22 mouse cellular contexts compared by ENCODE assay signal in the genomic region with DNA sequence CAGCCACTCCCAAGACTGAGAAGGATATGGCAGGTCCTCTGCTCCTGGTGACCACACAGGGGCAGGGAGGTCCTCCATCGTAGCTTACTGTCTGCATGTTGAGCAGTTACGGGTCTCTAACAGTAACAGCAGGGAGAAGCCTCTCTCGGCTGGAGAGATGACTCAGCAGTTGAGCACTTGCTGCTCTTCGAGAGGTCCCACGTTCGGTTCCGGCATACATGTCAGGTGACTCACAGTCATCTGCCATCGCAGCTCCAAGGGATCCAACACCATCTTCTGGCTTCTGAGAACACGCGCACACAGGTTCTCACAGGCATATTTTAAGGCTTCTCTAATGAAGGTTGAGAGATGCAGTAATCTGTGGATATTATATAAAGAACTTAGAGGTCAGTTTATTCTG. TPM values are rescaled to one million over a fixed set of nuclear protein-coding genes. Genes with fewer than 3 reads are reported as not detected.
DNase-seq lines count a peak whose midpoint lies in the region; ATAC-seq lines count a peak whose summit lies in the region.
"Had no signal": no experiment of that assay in that cellular context is flagged by ENCODE, and none has a peak within 500 bp of the region (broad histone marks: within the 10 kb centered on the region; RNA-seq: fewer than 3 reads in every experiment).

No protein-coding gene starts in this region.

- no peaks in the 10 kb centered on the region for H3K27me3 ChIP-seq in heart, embryonic 10.5 days (ENCODE audit: insufficient read depth, poor library complexity, severe bottlenecking)
- no peaks in the 10 kb centered on the region for H3K27me3 ChIP-seq in liver, embryonic 13.5 days
- H3K27me3 ChIP-seq in midbrain, embryonic 13.5 days = no peaks in the 10 kb centered on the region
- no peaks in the 10 kb centered on the region for H3K27me3 ChIP-seq in forebrain, embryonic 16.5 days (replicated peaks; ENCODE audit: control insufficient read depth, insufficient read depth, low read length)
- H3K27me3 ChIP-seq: embryonic facial prominence, embryonic 12.5 days had no signal

- 0 out of 2 replicates have a peak overlapping the region, but pooled peaks have one; percentile 17 for H3K4me2 ChIP-seq in liver, embryonic 13.5 days
- H3K4me2 ChIP-seq in midbrain, embryonic 13.5 days (replicated peaks) = no peak overlapping the region
- H3K4me2 ChIP-seq in forebrain, embryonic 16.5 days (ENCODE audit: low read length) = no peak overlapping the region
- H3K4me2 ChIP-seq: embryonic facial prominence, embryonic 12.5 days; heart, embryonic 11.5 days had no signal

- ATAC-seq in liver, embryonic 13.5 days (ENCODE audit: low read depth) = peak; percentile 30
- ATAC-seq in midbrain, embryonic 13.5 days = no peak
- no peak for ATAC-seq in forebrain, embryonic 16.5 days
- ATAC-seq: hindbrain, postnatal 0 days had no signal

- peak overlapping the region; percentile 53; the same call in 1 of the 2 replicates for H3K27ac ChIP-seq in heart, embryonic 10.5 days
- H3K27ac ChIP-seq in liver, embryonic 13.5 days = peak overlapping the region; percentile 2
- no peak overlapping the region for H3K27ac ChIP-seq in midbrain, embryonic 13.5 days
- H3K27ac ChIP-seq in forebrain, embryonic 16.5 days (ENCODE audit: low read length) = no peak overlapping the region
- H3K27ac ChIP-seq: embryonic facial prominence, embryonic 12.5 days; forebrain, embryonic 10.5 days; hindbrain, postnatal 0 days; kidney, postnatal 0 days; layer of hippocampus, adult 2 months had no signal

- DNase-seq in heart, embryonic 10.5 days (ENCODE audit: low spot score) = no peak
- no peak for DNase-seq in heart, adult 18-20 months
- peak; percentile 59 for DNase-seq in ZHBTc4 (ENCODE audit: low read depth, low spot score)
- DNase-seq in liver, embryonic 13.5 days = peak; percentile 28
- no peak for DNase-seq in retina, embryonic 14.5 days (ENCODE audit: low spot score)
- no peak for DNase-seq in left cerebral cortex, postnatal 4 days
- DNase-seq: cerebellum, adult 2 months; gastrocnemius, postnatal 14 days; heart, postnatal 14 days; kidney, adult 11 months; lung, adult 18-20 months; lung, postnatal 4 days; right cerebral cortex, postnatal 14 days had no signal

- no peaks in the 10 kb centered on the region for H3K9me3 ChIP-seq in heart, embryonic 10.5 days
- no peaks in the 10 kb centered on the region for H3K9me3 ChIP-seq in liver, embryonic 13.5 days (replicated peaks)
- H3K9me3 ChIP-seq in midbrain, embryonic 13.5 days = no peaks in the 10 kb centered on the region
- H3K9me3 ChIP-seq in forebrain, embryonic 16.5 days (ENCODE audit: control insufficient read depth, low read length) = no peaks in the 10 kb centered on the region
- H3K9me3 ChIP-seq: embryonic facial prominence, embryonic 12.5 days; forebrain, embryonic 10.5 days had no signal

- peaks cover 14% of the 10 kb centered on the region for H3K4me1 ChIP-seq in heart, embryonic 10.5 days
- peaks cover 29% of the 10 kb centered on the region for H3K4me1 ChIP-seq in liver, embryonic 13.5 days (replicated peaks)
- no peaks in the 10 kb centered on the region for H3K4me1 ChIP-seq in midbrain, embryonic 13.5 days (replicated peaks)
- no peaks in the 10 kb centered on the region for H3K4me1 ChIP-seq in forebrain, embryonic 16.5 days (replicated peaks; ENCODE audit: control insufficient read depth, insufficient read depth, low read length)
- H3K4me1 ChIP-seq: embryonic facial prominence, embryonic 12.5 days; forebrain, embryonic 10.5 days had no signal

- 70% methylated on average over 10 of the region's 10 CpGs for WGBS in heart, embryonic 10.5 days
- 31% methylated on average over 10 of the region's 10 CpGs for WGBS in liver, embryonic 13.5 days (ENCODE audit: insufficient replicate concordance)
- WGBS in midbrain, embryonic 13.5 days = 88% methylated on average over 10 of the region's 10 CpGs
- WGBS in forebrain, embryonic 16.5 days = 88% methylated on average over 10 of the region's 10 CpGs

- intact Hi-C loops in left cerebral cortex, postnatal 4 days (cut with DNase I) = no loop called here

- no peak overlapping the region for H3K4me3 ChIP-seq in heart, embryonic 10.5 days
- no peak overlapping the region for H3K4me3 ChIP-seq in liver, embryonic 13.5 days (replicated peaks)
- no peak overlapping the region for H3K4me3 ChIP-seq in midbrain, embryonic 13.5 days (replicated peaks)
- no peak overlapping the region for H3K4me3 ChIP-seq in forebrain, embryonic 16.5 days (replicated peaks; ENCODE audit: low read length)
- H3K4me3 ChIP-seq: embryonic facial prominence, embryonic 12.5 days; forebrain, embryonic 10.5 days; layer of hippocampus, adult 2 months had no signal

- H3K9ac ChIP-seq in liver, embryonic 13.5 days = no peak overlapping the region
- no peak overlapping the region for H3K9ac ChIP-seq in midbrain, embryonic 13.5 days (replicated peaks)
- no peak overlapping the region for H3K9ac ChIP-seq in forebrain, embryonic 16.5 days (replicated peaks; ENCODE audit: low read depth, low read length)
- H3K9ac ChIP-seq: embryonic facial prominence, embryonic 12.5 days had no signal

- no peaks in the 10 kb centered on the region for H3K36me3 ChIP-seq in heart, embryonic 10.5 days
- H3K36me3 ChIP-seq in liver, embryonic 13.5 days = no peaks in the 10 kb centered on the region
- no peaks in the 10 kb centered on the region for H3K36me3 ChIP-seq in midbrain, embryonic 13.5 days
- no peaks in the 10 kb centered on the region for H3K36me3 ChIP-seq in forebrain, embryonic 16.5 days (ENCODE audit: control insufficient read depth, insufficient read depth)
- H3K36me3 ChIP-seq: embryonic facial prominence, embryonic 12.5 days; forebrain, embryonic 10.5 days; G1E had no signal

RNA-seq across cellular contexts. Expression of gene Vwf, which starts 6.4 kb away (rescaled TPM):
- polyA plus RNA-seq in heart, embryonic 10.5 days (2016; fragmentation: Nextera tagmentation; extraction: Ambion mirVana) = 22.1 and 26.0 TPM in 2 replicates
- total RNA-seq in heart, adult 18-20 months (2021) = 100 to 1,000 TPM in 1 of 2 experiments, 10 to 100 TPM in 1; 78.4 to 104 TPM
- 12.7 and 13.3 TPM in 2 replicates for polyA plus RNA-seq in liver, embryonic 13.5 days (2015; fragmentation: Nextera tagmentation; extraction: Ambion mirVana)
- 10 to 100 TPM; 24.1 to 28.2 TPM for total RNA-seq in left cerebral cortex, postnatal 4 days (2021)
- polyA plus RNA-seq in midbrain, embryonic 13.5 days (2015; fragmentation: Nextera tagmentation; extraction: Ambion mirVana) = 6.2 and 8.4 TPM in 2 replicates
- polyA plus RNA-seq in forebrain, embryonic 16.5 days (2015; fragmentation: Nextera tagmentation; extraction: Ambion mirVana) = 6.3 and 9.8 TPM in 2 replicates

RNA-seq across cellular contexts. Expression of gene Cd9, which starts 45.6 kb away (rescaled TPM):
- polyA plus RNA-seq in heart, embryonic 10.5 days (2016; fragmentation: Nextera tagmentation; extraction: Ambion mirVana) = 70.2 and 73.2 TPM in 2 replicates
- 10 to 100 TPM; 49.9 to 50.4 TPM for total RNA-seq in heart, adult 18-20 months (2021)
- 92.5 and 94.7 TPM in 2 replicates for polyA plus RNA-seq in liver, embryonic 13.5 days (2015; fragmentation: Nextera tagmentation; extraction: Ambion mirVana)
- total RNA-seq in left cerebral cortex, postnatal 4 days (2021) = 10 to 100 TPM; 53.1 to 56.4 TPM
- polyA plus RNA-seq in midbrain, embryonic 13.5 days (2015; fragmentation: Nextera tagmentation; extraction: Ambion mirVana) = 33.0 and 36.0 TPM in 2 replicates
- polyA plus RNA-seq in forebrain, embryonic 16.5 days (2015; fragmentation: Nextera tagmentation; extraction: Ambion mirVana) = 78.4 and 101 TPM in 2 replicates
- total RNA-seq: G1E had no signal
- polyA plus RNA-seq: G1E had no signal

Comparison
In these comparisons a context has a peak if more than half of its experiments do, and no peak if none do; other contexts are left out.
1. DNase-seq: peak in ZHBTc4 (single experiment) and liver, embryonic 13.5 days (single experiment); none in heart, embryonic 10.5 days (single experiment), heart, adult 18-20 months (0 of 2), retina, embryonic 14.5 days (single experiment) and left cerebral cortex, postnatal 4 days (single experiment).
2. H3K27ac ChIP-seq: peak in heart, embryonic 10.5 days (single experiment) and liver, embryonic 13.5 days (single experiment); none in midbrain, embryonic 13.5 days (single experiment) and forebrain, embryonic 16.5 days (single experiment).